Mouse (Mus musculus) hindbrain, embryonic 15.5 days (tissue): ENCODE results near the gene Mmachc. TPM values are rescaled to one million over a fixed set of nuclear protein-coding genes. Genes with fewer than 3 reads are reported as not detected.
"Not testable (repeated sequence)": the region's sequence is repeated elsewhere in the genome, so short reads cannot be mapped to it uniquely, and the experiment has no call there.

ENCODE experiments used
- ATAC-seq: fragments of 200-750 bp; cut with Nextera tagmentation; 2 replicates; pipeline ENCODE4 v1.8.0; 2017; ENCODE audit warnings: low read depth, moderate number of reproducible peaks, moderate TSS enrichment; ENCODE audit not compliant: low FRiP score
- H3K27ac ChIP-seq: fragments of 300-500 bp; sonication (generic); replicated peaks from 2 replicates; pipeline ENCODE4 v1.5.1; 2015; ENCODE audit warnings: mild to moderate bottlenecking, inconsistent platforms
- H3K27me3 ChIP-seq: fragments of 300-500 bp; sonication (generic); 2 replicates; pipeline ENCODE4 v1.6.1; 2015; ENCODE audit warnings: control low read depth, inconsistent platforms
- H3K36me3 ChIP-seq: fragments of 300-500 bp; sonication (generic); 2 replicates; pipeline ENCODE4 v1.6.1; 2015; ENCODE audit warnings: control low read depth, inconsistent platforms
- H3K4me1 ChIP-seq: fragments of 300-500 bp; sonication (generic); replicated peaks from 2 replicates; pipeline ENCODE4 v1.6.1; 2015; ENCODE audit warnings: control low read depth, inconsistent platforms
- H3K4me2 ChIP-seq: fragments of 300-500 bp; sonication (generic); 2 replicates; pipeline ENCODE4 v1.6.1; 2015; ENCODE audit warnings: moderate library complexity, mild to moderate bottlenecking, inconsistent platforms
- H3K4me3 ChIP-seq: fragments of 300-500 bp; sonication (generic); 2 replicates; pipeline ENCODE4 v1.5.1; 2015; ENCODE audit warnings: mild to moderate bottlenecking, inconsistent platforms
- H3K9ac ChIP-seq: fragments of 300-500 bp; sonication (generic); 2 replicates; pipeline ENCODE4 v1.6.1; 2015; ENCODE audit warnings: inconsistent platforms
- H3K9me3 ChIP-seq: fragments of 300-500 bp; sonication (generic); 2 replicates; pipeline ENCODE4 v1.6.1; 2016; ENCODE audit warnings: control low read depth, inconsistent platforms
- WGBS: fragments of 180-500 bp; shearing (Covaris S2); methylation state at CpG from one replicate; pipeline ENCODE4 v1.1.7; 2015; 5-methylcytosine and 5-hydroxymethylcytosine counted together
- polyA plus RNA-seq: library from polyadenylated mRNA; unstranded; fragments of >200 nt; fragmentation: Nextera tagmentation; extraction: Ambion mirVana; gene quantifications from 2 replicates; pipeline ENCODE4 v1.2.1, GENCODE M21; 2015

Gene Mmachc
- polyA plus RNA-seq, 1 experiment from 2014 or later = 23.2 TPM

DNA sequence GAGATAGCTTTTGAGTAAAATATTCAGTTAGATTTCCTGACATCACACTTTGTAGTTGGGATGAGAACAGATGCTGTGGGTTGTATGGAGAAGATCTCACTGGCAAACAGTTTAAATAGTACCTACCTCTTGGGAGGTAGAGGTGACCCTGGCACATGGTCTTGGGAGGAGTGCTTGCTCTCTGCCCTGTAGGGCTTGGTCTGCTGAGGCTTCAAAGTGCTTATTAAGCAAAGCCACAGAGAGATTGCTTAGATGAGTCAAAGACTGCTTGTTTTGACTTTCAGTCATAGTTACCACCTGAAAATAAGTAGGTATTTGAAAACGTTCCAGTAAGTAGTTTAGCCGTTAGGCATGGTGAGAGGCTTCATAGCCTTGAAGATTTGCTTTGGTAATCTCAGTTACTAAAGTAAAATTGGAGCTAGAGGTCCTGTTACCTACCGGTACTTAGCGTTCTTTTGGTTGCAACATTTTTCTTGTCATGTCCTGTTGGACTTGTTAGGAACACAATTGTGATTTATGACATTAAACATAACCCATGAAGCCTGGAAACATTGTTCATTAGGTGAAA, 18.8 kb downstream of the Mmachc start:
- Histone ChIP-seq H3K4me2 (no peak overlapping the region), H3K4me1 (peaks cover 21% of the 10 kb centered on the region), H3K4me3 (no peak overlapping the region), H3K36me3 (peaks cover 27% of the 10 kb centered on the region), H3K9me3 (no peaks in the 10 kb centered on the region), H3K27ac (no peak overlapping the region), H3K27me3 (no peaks in the 10 kb centered on the region), H3K9ac (no peak overlapping the region)
- no peak for ATAC-seq
- 90% methylated on average over 4 of the region's 4 CpGs for WGBS

DNA sequence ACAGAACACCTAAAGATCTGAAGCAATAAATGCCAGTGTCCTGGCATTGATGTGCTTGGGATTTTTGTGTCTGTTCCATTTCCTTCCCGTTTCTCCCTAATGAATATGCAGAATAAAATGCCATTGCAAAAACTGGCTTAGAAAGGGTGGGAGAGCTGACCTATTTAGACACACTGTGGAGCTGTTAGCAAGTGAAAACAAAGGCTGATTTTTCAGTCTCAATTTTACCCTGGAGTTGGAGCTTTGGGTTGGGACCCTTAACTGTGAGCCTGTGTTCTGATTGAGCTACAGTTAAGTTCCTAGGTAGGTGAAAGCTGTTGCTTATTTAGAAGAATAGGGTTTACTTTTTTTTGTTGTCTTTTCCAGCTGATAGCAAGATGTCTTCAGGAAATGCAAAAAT, 21.2 kb downstream of the Mmachc start:
- no peaks in the 10 kb centered on the region for H3K9me3 ChIP-seq
- peaks cover 12% of the 10 kb centered on the region; the same call in 1 of the 2 replicates for H3K36me3 ChIP-seq
- peak overlapping the region; percentile 80 for H3K4me2 ChIP-seq
- H3K4me3 ChIP-seq = peak overlapping the region; percentile 62
- no peak for ATAC-seq
- peaks cover 21% of the 10 kb centered on the region for H3K4me1 ChIP-seq
- no peak overlapping the region for H3K9ac ChIP-seq
- no peak overlapping the region for H3K27ac ChIP-seq
- no peaks in the 10 kb centered on the region for H3K27me3 ChIP-seq
- WGBS = 17% methylated on average over 1 of the region's 1 CpGs

DNA sequence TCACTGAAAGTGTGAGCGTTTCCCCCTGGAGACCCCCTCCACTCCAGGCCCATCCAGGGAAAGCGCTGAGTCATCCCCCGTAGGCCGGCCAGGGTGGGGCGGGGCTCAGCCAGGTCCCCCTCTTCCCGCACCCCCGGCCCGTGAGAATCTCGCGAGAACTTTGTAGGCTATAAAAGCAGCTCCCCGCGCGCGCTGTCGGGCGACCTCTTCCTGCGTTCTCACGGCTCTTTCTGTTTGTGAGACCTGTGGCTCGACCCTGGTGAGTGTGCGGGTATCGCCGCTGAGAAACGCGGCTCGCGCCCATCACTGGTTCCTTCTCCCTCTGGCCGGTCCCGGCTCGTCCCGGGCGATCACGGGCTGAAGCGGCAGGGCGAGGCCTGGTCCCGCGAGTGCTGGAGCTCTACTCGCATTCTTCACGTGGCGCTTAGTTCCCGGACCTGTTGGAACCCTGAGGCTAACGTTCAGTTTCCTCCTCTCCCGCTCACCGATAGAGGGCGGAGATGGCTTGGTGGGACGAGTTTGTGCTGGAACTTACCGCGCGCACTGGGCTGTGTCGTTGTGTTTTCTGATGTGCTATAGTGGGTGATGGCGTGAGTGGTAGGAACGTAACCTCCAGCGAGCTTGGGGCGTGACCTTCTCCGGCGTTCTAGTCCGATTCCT, 22.7 kb downstream of the Mmachc start, which contains the start of gene Prdx1:
Prdx1 (plus strand) TSS at position 143 of the 660 bp plus-strand sequence.
- Histone ChIP-seq H3K27me3 (no peaks in the 10 kb centered on the region), H3K4me3 (peak within 1 kb of the TSS; percentile 62), H3K4me1 (peaks cover 21% of the 10 kb centered on the region), H3K9me3 (no peaks in the 10 kb centered on the region), H3K36me3 (0 out of 2 replicates have a peak, but pooled peaks cover 8% of the 10 kb centered on the region), H3K27ac (peak within 1 kb of the TSS; percentile 79), H3K9ac (peak within 1 kb of the TSS; percentile 51), H3K4me2 (peak within 1 kb of the TSS; percentile 80)
- ATAC-seq = peak; percentile 95
- WGBS = under 1% methylated on average over 56 of the region's 56 CpGs

- Histone ChIP-seq H3K27ac (peak overlapping the region; percentile 79), H3K4me1 (peaks cover 21% of the 10 kb centered on the region), H3K27me3 (no peaks in the 10 kb centered on the region), H3K4me2 (peak overlapping the region; percentile 80), H3K4me3 (peak overlapping the region; percentile 62), H3K9ac (no peak overlapping the region), H3K9me3 (no peaks in the 10 kb centered on the region), H3K36me3 (0 out of 2 replicates have a peak, but pooled peaks cover 8% of the 10 kb centered on the region)
- 86% methylated on average over 2 of the region's 2 CpGs for WGBS
- ATAC-seq = no peak
Observed at GRCm38 (mm10) chr4:116684665-116685064, 23.5 kb downstream of the Mmachc start.

DNA sequence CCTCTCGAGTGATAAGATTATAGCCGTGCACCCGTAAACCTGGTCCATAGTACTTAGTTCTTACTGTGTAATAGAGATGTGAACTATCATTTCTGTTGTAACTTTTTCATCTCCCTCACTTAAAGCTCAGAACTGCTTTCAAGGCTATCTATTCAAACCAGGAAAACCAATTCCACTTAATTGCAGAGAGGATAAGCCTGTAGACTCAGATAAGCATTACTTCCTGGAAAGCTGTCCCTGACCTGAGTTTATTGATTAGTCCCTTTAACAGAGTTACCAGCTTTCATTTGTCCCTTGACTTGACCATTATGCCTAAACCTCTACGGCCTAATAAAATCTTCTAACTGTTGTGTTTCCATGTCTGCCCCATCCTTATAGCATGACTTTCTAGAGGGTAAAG, 24.2 kb downstream of the Mmachc start:
- Histone ChIP-seq H3K4me1 (peaks cover 21% of the 10 kb centered on the region), H3K27ac (no peak overlapping the region), H3K36me3 (0 out of 2 replicates have a peak, but pooled peaks cover 1% of the 10 kb centered on the region), H3K27me3 (no peaks in the 10 kb centered on the region), H3K9ac (no peak overlapping the region), H3K4me2 (no peak overlapping the region), H3K4me3 (no peak overlapping the region), H3K9me3 (no peaks in the 10 kb centered on the region)
- 95% methylated on average over 4 of the region's 4 CpGs for WGBS
- no peak for ATAC-seq

DNA sequence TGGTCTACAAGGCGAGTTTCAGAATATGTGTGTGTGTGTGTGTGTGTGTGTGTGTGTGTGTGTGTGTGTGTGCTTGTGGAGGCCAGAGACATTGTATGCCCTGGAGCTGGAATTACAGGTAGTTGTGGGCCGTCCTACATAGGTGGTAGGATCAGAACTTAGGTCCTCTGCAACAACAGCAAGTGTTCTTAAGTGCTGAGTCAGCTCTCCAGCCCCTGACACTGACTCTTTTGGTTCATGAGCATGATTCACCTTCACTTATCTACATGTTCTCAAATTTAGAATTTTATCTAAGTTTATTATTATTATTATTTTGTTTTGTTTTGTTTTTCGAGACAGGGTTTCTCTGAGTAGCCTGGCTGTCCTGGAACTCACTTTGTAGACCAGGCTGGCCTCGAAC, 27.7 kb downstream of the Mmachc start:
- not testable (repeated sequence) for H3K27me3 ChIP-seq, H3K36me3 ChIP-seq, H3K4me3 ChIP-seq, H3K4me2 ChIP-seq, H3K4me1 ChIP-seq, H3K9ac ChIP-seq, ATAC-seq, H3K27ac ChIP-seq, H3K9me3 ChIP-seq
- 90% methylated on average over 4 of the region's 4 CpGs for WGBS

GRCm38 (mm10) chr4:116679141-116679540, 29.1 kb downstream of the Mmachc start:
- H3K4me1 ChIP-seq = no peaks in the 10 kb centered on the region
- no peaks in the 10 kb centered on the region for H3K9me3 ChIP-seq
- H3K4me2 ChIP-seq = no peak overlapping the region
- ATAC-seq = no peak
- WGBS = 79% methylated on average over 5 of the region's 5 CpGs
- no peak overlapping the region for H3K4me3 ChIP-seq
- H3K27me3 ChIP-seq = no peaks in the 10 kb centered on the region
- no peaks in the 10 kb centered on the region for H3K36me3 ChIP-seq
- H3K27ac ChIP-seq = no peak overlapping the region
- no peak overlapping the region for H3K9ac ChIP-seq

DNA sequence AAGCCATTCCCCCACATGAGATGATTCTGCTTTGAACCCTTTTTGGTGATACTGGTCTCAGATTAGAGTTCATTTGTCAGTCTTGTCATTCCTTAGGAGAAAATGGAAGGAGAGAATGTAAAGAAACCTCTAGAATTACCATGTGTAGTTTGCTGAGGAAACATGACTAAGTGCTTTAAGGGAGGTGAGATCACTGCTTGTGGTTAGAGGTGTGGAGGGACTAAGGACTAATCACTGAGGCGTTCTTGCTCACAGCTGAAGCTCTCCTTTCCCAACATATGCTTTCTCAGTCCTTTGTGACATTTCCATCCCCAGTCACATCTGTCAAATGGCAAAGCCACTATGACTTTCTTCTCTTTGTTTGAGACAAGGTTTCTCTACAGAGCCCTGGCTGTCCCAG, 30.4 kb downstream of the Mmachc start:
- Histone ChIP-seq H3K27ac (no peak overlapping the region), H3K4me3 (no peak overlapping the region), H3K4me1 (no peaks in the 10 kb centered on the region), H3K4me2 (no peak overlapping the region), H3K9me3 (no peaks in the 10 kb centered on the region), H3K36me3 (no peaks in the 10 kb centered on the region), H3K9ac (no peak overlapping the region), H3K27me3 (no peaks in the 10 kb centered on the region)
- ATAC-seq = no peak
- 90% methylated on average over 1 of the region's 1 CpGs for WGBS

- H3K36me3 ChIP-seq = no peaks in the 10 kb centered on the region
- no peak overlapping the region for H3K4me3 ChIP-seq
- no peak for ATAC-seq
- no peaks in the 10 kb centered on the region for H3K4me1 ChIP-seq
- H3K9me3 ChIP-seq = no peaks in the 10 kb centered on the region
- H3K9ac ChIP-seq = no peak overlapping the region
- H3K4me2 ChIP-seq = no peak overlapping the region
- H3K27ac ChIP-seq = no peak overlapping the region
- WGBS = 85% methylated on average over 3 of the region's 3 CpGs
- H3K27me3 ChIP-seq = no peaks in the 10 kb centered on the region
Observed at GRCm38 (mm10) chr4:116676027-116676426, 32.2 kb downstream of the Mmachc start.

DNA sequence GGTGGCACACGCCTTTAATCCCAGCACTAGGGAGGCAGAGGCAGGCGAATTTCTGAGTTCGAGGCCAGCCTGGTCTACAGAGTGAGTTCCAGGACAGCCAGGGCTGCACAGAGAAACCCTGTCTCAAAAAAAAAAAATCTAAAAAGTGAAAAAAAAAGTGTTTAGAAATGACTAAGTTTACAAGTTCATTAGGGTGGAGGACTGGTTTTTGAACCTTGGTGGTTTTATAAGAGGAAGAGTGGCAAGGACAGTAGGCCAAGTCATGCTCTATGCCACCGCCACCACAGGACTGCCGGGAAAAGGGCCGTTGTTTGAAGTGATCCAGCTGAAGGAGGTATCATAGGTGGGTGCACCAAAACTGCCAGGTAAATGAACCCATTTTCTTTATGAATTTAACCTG, 33.4 kb downstream of the Mmachc start:
- 91% methylated on average over 6 of the region's 6 CpGs for WGBS
- H3K9ac ChIP-seq, H3K4me3 ChIP-seq, H3K27me3 ChIP-seq, H3K36me3 ChIP-seq, H3K27ac ChIP-seq, H3K4me1 ChIP-seq, ATAC-seq, H3K4me2 ChIP-seq, H3K9me3 ChIP-seq: not testable (repeated sequence)

DNA sequence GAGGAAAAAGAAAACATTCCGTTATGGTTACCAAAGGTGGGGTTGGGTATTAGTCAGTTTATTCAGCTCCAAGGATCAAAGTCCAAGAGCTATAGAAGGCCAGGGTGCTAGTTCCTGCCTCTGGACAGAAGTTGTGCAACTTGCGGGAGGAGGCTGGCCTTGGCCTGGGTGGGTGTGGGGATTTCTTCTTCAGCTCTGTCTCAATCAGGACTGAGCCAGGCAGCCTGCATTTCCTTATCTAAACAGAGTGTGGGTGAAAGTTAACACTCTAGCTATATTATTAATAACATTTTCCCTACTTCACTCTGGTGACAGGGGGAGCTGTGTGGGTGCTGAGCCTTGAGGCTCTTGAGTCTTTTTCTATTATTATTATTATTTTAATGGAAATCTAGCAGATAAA, 35.4 kb downstream of the Mmachc start:
- WGBS = 82% methylated on average over 2 of the region's 2 CpGs
- Histone ChIP-seq H3K4me1 (no peaks in the 10 kb centered on the region), H3K36me3 (no peaks in the 10 kb centered on the region), H3K4me3 (no peak overlapping the region), H3K9me3 (no peaks in the 10 kb centered on the region), H3K27ac (no peak overlapping the region), H3K4me2 (no peak overlapping the region), H3K9ac (no peak overlapping the region), H3K27me3 (no peaks in the 10 kb centered on the region)
- no peak for ATAC-seq

DNA sequence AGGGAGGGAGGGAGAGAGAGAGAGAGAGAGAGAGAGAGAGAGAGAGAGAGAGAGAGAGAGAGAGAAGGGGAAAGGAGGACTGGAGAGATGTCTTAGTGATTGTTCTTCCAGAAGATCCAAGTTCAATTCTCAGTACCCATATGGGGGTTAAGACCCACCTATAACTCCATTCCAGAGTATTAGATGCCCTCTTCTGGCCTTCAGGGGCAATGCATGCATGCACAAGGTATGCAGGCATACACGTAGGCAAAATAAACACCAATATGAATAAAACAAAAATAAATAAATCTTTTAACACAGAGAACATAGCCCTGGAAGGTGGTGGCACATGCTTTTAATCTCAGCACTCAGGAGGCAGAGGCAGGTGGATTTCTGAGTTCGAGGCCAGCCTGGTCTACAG, 38.9 kb downstream of the Mmachc start:
- no peaks in the 10 kb centered on the region for H3K36me3 ChIP-seq
- no peak overlapping the region for H3K4me3 ChIP-seq
- H3K27me3 ChIP-seq = no peaks in the 10 kb centered on the region
- ATAC-seq = no peak
- H3K27ac ChIP-seq = no peak overlapping the region
- WGBS = 61% methylated on average over 2 of the region's 2 CpGs
- no peak overlapping the region for H3K4me2 ChIP-seq
- H3K4me1 ChIP-seq = no peaks in the 10 kb centered on the region
- H3K9ac ChIP-seq = no peak overlapping the region
- H3K9me3 ChIP-seq = no peaks in the 10 kb centered on the region

DNA sequence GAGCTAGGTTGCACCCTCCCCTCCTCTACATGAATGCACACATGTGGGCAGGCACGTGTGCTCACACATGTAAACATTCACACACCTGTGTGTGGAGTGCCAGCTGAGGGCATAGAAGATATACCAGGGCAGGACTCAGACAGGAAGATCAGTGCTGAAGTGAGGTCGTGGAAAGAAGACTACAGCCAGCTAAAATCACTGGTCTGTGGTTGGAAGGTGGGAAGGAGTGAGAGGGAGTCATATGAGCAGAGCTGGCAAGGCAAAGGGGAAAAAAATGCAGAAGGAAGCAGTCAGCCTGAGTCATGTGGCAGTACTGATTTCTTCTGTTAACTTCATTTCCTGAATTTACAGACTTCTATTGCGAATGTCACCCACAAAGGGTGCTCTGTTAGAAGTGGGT, 40.1 kb downstream of the Mmachc start:
- no peak overlapping the region for H3K9ac ChIP-seq
- H3K36me3 ChIP-seq = no peaks in the 10 kb centered on the region
- no peak overlapping the region for H3K4me3 ChIP-seq
- ATAC-seq = no peak
- no peak overlapping the region for H3K4me2 ChIP-seq
- H3K4me1 ChIP-seq = no peaks in the 10 kb centered on the region
- no peaks in the 10 kb centered on the region for H3K9me3 ChIP-seq
- 75% methylated on average over 3 of the region's 3 CpGs for WGBS
- H3K27me3 ChIP-seq = no peaks in the 10 kb centered on the region
- H3K27ac ChIP-seq = no peak overlapping the region
